Mouse (Mus musculus) thymus, adult 18-20 months (tissue): ENCODE measurements around the gene Tom1l2.

ENCODE experiments used
- DNase-seq, 2 experiments: peaks; one replicate each; pipeline ENCODE4 v3.0.0; 2022; ENCODE audit warnings: mixed read lengths in 2 of 2

Gene Tom1l2

DNA sequence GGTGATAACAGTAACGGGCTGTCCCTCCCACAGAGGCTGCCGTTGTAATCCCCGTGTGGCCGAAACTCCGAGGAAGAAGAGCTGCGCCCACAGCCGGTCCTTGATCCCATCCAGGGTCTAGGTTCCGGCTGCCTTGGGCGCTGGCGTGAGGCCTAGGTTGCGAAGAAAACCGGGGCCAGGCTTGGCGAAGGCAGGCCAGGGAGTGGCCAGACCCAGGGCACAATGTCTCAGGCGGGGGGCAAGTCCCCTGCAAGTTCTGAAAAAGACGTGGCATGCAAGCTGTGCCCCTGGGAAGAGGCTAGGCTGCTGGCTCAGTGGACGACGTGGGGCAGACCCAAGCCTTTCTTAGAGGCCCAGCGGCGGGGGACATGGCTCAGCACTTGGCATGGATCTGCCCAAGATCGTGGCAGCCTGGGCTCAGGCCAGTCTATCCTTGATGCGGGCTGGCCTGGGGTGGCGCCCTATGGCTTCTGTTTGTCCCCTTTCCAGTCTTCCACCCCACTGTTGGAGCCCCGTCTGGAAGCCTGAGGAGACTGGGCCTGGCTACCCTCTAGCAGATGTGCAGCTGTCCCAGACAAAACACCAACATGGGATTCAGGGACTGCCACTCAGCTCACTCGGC is 154.6 kb downstream of the Tom1l2 start:
- DNase-seq, result no peak

DNA sequence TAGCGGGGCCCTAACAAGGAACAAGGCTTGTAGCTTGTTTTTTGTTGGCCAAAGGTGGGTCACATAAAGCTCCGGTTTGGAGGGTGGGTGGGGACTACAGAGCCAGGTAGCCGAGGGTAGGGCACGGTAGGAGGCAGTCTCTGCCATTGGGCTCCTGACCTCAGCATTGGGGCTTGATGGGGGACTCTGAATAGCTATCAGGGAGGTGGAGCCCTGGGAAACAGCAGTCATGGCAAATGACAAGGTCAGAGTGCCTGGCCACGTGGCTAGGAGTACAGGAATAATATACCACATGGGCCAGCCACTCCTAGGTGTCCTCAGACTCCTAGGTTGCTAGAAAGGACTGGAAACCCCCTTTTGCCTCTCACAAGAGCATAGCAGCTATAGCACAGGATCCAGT is 156.4 kb downstream of the Tom1l2 start:
- DNase-seq, result no peak

DNA sequence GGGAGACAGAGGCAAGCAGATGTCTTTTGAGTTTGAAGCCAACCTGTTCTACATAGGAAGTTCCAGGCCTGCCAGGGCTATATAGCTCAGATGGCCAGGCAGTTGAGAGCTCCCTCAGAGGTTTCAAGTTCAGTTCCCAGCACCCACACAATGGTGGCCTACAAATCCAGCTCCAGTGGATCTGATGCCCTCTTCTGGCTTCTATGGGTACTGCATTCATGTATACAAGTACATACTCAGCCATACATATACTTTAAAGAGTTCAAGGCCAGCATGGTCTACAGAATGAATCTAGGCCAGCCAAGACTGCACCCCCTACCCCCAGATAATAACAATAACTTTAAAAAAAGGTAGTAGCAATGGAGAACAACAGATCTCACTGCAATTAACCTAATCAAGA is 157.6 kb downstream of the Tom1l2 start:
- DNase-seq, result no peak

DNA sequence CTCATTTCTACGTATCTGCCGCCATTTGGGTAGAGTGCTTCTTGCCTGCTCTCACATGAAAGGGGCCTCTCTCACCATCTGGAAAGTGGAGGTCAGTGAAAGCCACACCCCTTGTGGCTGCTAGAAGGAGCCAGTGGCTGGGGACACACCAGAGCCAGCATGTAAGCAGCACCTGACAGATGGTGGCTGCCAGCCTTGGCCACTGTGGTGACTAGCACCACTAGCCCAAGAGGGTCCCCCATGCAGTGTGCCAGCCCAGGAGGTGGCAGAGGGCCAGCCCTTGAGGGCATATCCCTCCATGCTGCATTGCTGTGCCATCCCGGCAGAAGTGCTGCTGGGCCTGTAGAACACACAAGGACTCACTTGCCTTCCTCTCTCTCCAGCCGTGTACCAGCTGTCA is 159.1 kb downstream of the Tom1l2 start:
- DNase-seq, result no peak

DNA sequence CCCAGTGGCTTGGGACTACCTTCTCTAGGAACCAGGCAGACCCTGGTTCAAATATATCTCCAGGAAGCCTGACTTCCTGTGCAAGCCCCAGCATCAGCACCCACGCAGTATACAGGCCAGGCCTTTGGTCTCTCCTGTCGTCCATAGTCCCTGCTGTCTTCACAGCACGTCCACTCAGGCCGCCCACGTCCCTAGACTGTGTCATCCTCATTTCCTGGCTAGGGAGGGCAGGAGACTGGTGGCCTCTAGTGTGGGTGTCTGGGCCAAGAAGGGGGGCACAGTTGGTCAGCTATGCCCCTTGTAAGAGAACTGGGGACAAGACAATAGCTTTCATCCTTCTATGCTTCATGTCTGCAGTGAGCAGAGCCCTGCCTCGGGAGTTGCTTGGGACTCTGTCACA is 160.2 kb downstream of the Tom1l2 start:
- no peak for DNase-seq

DNA sequence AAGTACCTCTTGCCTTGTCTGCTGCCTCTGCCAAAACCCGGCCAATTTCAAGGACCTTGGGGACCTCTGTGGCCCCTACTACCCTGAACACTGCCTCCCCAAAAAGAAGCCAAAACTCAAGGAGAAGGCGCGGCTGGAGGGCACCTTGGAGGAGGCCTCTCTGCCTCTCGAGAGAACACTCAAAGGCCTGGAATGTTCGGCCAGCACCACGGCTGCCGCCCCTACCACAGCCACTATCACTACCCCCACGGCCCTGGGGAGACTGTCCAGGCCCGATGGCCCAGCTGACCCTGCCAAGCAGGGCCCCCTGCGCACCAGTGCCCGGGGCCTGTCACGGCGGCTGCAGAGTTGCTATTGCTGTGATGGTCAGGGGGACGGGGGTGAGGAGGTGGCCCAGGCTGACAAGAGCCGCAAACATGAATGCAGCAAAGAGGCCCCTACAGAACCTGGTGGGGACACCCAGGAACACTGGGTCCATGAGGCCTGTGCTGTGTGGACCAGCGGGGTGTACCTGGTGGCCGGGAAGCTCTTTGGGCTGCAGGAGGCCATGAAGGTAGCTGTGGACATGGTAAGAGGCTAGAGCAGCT is 162.6 kb downstream of the Tom1l2 start:
- no peak for DNase-seq

DNA sequence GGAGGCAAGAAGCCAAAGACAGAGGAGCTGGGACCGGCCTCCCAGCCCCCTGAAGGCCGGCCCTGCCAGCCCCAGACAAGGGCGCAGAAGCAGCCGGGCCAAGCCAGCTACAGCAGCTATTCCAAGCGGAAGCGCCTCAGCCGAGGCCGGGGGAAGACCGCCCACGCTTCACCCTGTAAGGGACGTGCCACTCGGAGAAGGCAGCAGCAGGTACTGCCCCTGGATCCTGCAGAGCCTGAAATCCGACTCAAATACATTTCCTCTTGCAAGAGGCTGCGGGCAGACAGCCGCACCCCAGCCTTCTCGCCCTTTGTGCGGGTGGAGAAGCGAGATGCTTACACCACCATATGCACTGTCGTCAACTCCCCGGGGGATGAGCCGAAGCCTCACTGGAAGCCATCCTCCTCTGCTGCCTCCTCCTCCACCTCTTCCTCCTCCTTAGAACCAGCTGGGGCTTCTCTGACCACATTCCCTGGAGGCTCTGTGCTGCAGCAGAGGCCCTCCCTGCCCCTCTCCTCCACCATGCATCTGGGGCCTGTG is 163.1 kb downstream of the Tom1l2 start:
- no peak for DNase-seq

DNA sequence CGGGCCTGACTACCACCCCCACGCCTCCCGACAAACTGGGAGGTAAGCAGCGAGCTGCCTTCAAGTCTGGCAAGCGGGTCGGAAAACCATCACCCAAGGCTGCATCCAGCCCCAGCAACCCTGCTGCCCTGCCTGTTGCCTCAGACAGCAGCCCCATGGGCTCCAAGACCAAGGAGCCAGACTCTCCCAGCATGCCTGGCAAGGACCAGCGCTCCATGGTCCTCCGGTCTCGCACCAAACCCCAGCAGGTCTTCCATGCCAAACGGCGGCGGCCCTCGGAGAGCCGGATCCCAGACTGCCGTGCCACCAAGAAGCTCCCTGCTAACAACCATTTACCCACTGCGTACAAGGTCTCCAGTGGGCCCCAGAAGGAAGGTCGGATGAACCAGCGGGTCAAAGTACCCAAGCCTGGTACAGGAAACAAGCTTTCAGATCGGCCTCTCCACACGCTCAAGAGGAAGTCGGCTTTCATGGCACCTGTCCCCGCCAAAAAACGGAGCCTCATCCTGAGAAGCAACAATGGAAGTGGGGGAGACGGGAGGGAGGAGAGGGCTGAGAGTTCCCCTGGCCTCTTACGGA is 164.3 kb downstream of the Tom1l2 start:
- DNase-seq, result no peak

DNA sequence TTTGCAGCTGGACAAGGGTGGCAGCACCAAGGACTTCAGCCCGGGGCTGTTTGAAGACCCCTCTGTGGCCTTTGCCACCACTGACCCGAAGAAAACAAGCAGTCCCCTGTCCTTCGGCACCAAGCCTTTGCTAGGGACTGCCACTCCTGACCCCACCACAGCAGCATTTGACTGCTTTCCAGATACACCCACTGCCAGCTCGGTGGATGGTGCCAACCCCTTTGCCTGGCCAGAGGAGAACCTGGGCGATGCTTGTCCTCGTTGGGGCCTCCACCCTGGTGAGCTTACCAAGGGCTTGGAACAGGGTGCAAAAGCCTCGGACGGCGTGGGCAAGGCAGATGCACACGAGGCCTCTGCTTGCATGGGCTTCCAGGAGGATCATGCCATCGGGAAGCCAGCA is 165.6 kb downstream of the Tom1l2 start:
- no peak for DNase-seq

DNA sequence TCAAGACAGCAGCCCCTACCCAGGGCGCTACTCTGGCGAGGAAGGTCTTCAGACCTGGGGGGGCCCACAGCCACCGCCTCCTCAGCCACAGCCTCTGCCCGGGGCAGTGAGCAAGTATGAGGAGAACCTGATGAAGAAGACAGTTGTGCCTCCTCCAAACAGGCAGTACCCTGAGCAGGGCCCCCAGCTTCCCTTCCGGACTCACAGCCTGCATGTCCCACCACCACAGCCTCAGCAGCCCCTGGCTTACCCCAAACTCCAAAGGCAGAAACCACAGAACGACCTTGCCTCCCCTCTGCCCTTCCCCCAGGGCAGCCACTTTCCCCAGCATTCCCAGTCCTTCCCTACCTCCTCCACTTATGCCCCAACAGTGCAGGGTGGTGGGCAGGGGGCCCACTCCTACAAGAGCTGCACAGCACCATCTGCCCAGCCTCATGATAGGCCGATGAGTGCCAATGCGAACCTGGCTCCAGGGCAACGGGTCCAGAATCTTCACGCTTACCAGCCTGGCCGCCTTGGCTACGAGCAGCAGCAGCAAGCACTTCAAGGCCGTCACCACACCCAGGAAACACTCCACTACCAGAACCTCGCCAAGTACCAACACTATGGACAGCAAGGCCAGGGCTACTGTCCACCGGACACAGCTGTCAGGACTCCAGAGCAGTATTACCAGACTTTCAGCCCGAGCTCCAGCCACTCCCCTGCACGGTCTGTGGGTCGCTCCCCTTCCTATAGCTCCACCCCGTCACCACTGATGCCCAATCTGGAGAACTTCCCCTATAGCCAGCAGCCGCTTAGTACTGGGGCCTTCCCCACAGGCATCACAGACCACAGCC is 167.1 kb downstream of the Tom1l2 start:
- no peak for DNase-seq

DNA sequence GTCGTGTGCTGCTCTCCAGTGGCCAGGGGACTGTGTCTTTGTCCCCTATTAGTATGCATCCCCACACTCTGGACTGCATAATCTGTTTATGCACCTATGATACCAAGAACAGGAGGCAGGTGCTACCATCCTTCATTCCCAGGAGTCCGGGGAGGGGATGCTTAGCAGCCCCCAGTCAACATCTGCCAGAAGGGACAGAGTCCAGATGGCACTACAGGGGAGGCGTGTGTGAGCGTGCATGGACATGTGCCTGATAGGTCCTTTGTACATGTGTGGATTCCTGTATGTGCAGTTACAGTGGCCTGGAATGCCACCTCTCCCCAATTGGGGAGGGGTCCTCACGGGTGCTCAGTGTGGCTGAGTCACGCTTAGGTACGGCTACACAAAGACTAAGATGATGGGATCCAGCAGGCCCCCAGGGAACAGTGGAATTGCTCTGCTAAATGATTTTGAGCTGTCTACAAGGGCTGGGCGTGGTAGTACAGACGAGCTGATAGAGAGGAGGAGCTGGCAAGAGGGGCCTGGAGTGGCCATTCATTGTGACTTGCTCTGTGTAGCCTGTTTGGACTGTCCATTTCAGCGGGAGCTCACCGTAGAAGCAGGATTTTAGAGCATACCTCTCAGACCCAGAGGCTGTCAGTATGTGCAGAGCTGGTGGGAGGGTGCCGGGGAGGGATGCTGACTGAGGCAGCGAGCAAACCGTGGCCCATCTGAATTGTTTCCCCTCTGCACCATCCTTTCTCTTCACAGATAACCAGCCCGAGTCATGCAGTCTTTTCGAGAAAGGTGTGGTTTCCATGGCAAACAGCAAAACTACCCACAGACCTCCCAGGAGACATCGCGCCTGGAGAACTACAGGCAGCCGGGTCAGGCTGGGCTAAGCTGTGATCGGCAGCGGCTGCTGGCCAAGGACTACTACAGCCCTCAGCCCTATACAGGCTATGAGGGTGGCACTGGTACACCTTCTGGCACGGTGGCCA is 168.1 kb downstream of the Tom1l2 start:
- no peak for DNase-seq

DNA sequence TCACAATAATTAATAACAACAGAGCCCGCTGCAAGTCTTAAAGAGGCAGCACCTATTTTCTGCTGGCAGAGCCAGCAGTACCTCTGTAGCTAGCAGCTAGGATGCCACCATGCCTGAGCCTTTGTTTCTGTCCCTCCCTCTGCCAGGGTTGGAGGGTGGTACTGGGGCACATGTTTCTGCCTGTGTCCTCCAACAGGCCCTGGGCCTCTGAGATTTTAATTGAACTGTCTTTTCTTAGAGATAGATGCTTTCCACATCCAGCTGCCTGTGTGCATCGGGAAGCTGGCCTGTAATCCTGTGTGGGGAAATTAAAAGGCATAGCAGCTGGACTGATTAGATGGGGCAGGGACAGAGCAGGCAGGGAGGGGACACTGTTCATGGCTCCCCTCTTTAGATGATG is 170.0 kb downstream of the Tom1l2 start:
- DNase-seq, result no peak

DNA sequence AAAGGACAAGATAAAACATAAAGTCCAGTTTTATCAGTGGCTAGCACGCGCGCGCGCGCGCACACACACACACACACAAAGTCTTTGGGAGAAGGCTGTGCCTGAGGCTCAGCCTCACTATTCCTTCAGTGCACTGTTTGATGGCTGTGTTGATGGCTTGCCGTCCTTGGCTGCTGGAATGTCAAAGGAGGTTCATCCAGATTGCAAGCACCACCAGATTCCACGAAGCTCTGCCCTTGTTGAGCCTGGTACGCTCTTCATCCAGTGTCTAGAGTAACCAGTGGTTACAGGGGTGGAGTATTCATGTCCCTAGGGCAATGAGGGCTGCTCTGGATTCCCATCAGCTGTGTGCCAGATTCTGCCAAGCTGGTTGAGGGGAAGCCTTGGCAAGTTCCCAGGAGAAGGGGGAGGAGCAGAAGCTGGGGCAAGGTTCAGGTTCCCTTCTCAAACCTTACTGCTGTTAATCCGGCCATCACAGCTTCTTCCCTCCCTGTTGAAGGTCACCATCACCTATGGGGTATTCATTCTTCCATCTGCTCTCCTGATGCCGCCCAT is 170.5 kb downstream of the Tom1l2 start:
- no peak for DNase-seq

DNA sequence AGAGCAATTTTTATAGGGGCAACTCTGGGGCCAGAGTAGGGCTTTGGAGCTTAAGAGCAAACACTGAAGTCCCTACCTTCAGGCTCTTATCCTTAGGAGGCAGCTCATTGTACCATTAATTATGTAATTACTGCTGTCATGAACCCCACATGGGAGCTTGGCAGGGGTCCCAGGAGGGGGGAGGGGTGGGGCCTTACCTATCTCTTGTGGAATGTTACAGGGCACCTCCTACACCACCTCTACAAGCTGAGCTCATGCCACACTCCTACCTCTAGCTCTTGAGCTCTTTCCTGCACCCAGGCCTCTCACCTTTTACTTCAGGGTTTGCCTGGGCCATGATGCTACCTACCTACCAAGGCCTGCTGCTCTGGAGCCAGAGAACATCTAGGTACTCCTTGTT is 174.2 kb downstream of the Tom1l2 start:
- DNase-seq, result no peak

DNA sequence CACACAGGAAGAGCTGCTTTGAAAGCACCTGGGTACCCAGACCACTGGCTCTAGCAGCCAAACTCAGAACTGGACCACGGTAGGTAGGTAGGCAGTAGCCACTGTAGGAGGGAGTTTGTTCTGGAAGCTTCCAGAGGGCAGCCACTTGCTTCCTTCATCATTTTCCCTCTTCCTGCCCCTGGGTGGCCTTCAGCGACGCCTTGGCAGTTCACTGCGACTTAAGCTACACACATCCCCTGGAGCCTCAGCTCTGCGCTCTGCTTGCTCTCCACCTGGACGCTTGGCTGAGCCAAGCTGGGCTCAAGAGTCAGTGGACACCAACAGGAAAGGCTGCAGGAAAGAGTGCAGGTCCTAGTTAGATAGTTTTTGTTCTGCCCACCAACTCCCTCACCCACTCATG is 174.7 kb downstream of the Tom1l2 start:
- no peak for DNase-seq

DNA sequence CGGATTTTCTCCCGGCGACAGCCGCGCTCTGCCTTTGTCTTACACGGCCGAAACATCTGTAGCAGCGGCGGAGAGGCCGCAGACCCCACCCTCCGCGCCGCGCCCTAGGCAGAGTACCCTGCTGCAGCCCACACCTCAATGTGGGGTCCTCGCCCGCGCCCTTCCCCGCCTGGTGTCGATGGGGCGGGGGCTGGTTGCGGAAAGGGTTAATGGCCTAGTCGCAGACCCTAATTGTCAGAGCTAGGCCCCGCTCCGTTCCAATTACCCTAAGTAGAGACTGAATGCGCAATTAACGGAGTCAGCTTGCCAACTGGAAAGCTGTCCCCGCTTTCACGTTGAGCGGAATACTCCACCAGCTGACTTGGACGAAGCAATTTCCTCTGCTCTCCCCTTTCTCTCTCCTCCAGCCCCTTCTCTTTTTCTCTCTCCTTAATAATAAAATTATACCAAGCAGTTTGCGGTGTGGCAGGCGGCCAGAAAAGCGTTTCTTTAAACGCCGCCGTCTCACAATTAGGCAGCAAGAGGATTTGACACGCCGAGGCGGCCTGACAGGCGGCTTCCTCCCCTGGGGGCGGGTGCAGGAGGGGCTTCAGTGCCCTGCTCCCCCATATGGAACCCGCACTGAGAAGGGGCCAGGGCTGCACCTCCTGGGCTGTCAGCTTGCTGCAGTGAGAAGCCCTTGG is 175.6 kb downstream of the Tom1l2 start:
- DNase-seq, result no peak
